Mouse (Mus musculus): Measurements from ENCODE around the gene Tbrg4. TPM values are rescaled to one million over a fixed set of nuclear protein-coding genes. Genes with fewer than 3 reads are reported as not detected.

Gene Tbrg4
- polyA plus RNA-seq (2012; rRNA removed) = 96.0 and 96.3 TPM in 2 replicates

GRCm38 (mm10) chr11:6625478-6626387, at the start of gene Tbrg4:
Tbrg4 (minus strand) TSS chr11:6626067.

GRCm38 (mm10) chr11:6658271-6658670, 32.4 kb upstream of the Tbrg4 start, which contains the start of gene Ramp3:
Ramp3 (plus strand) TSS chr11:6658521.

GRCm38 (mm10) chr11:6638537-6638936, 12.7 kb upstream of the Tbrg4 start, which contains the start of gene Wap:
Wap (minus strand) TSS chr11:6638637.

GRCm38 (mm10) chr11:6605491-6606399, 20.1 kb downstream of the Tbrg4 start, which contains the start of gene Nacad:
Nacad (minus strand) TSS chr11:6606053.

Other genes with a start within 250 kb of the Tbrg4 start
- gene Zmiz2, start 237.0 kb downstream of the Tbrg4 start, polyA plus RNA-seq (2012; rRNA removed) = 42.8 and 57.0 TPM in 2 replicates
- gene Ppia, start 210.6 kb downstream of the Tbrg4 start, polyA plus RNA-seq (2012; rRNA removed) = 3,603 and 3,967 TPM in 2 replicates
- gene H2afv, start 181.6 kb downstream of the Tbrg4 start, polyA plus RNA-seq (2012; rRNA removed) = 491 and 846 TPM in 2 replicates
- gene Purb, start 150.2 kb downstream of the Tbrg4 start, polyA plus RNA-seq (2012; rRNA removed) = 14.3 and 20.2 TPM in 2 replicates
- 1.1 TPM in 2 replicates for gene Myo1g, start 105.1 kb downstream of the Tbrg4 start, polyA plus RNA-seq (2012; rRNA removed)
- gene Ccm2, start 79.2 kb downstream of the Tbrg4 start, polyA plus RNA-seq (2012; rRNA removed) = 49.6 and 82.5 TPM in 2 replicates
- gene Nacad, start 20.0 kb downstream of the Tbrg4 start, polyA plus RNA-seq (2012; rRNA removed) = 34.7 and 73.7 TPM in 2 replicates
- not detected in 2 replicates for gene Wap, start 12.6 kb upstream of the Tbrg4 start, polyA plus RNA-seq (2012; rRNA removed)
- 3.4 and 7.6 TPM in 2 replicates for gene Ramp3, start 32.5 kb upstream of the Tbrg4 start, polyA plus RNA-seq (2012; rRNA removed)
- gene Gm11983, start 211.6 kb upstream of the Tbrg4 start, polyA plus RNA-seq (2012; rRNA removed) = not detected in 2 replicates